Mouse (Mus musculus) kidney, adult 18-20 months (tissue): ENCODE measurements around the gene Pip5k1b.

ENCODE experiments used
- DNase-seq: peaks from one replicate; pipeline ENCODE4 v3.0.0; 2021

Gene Pip5k1b

DNA sequence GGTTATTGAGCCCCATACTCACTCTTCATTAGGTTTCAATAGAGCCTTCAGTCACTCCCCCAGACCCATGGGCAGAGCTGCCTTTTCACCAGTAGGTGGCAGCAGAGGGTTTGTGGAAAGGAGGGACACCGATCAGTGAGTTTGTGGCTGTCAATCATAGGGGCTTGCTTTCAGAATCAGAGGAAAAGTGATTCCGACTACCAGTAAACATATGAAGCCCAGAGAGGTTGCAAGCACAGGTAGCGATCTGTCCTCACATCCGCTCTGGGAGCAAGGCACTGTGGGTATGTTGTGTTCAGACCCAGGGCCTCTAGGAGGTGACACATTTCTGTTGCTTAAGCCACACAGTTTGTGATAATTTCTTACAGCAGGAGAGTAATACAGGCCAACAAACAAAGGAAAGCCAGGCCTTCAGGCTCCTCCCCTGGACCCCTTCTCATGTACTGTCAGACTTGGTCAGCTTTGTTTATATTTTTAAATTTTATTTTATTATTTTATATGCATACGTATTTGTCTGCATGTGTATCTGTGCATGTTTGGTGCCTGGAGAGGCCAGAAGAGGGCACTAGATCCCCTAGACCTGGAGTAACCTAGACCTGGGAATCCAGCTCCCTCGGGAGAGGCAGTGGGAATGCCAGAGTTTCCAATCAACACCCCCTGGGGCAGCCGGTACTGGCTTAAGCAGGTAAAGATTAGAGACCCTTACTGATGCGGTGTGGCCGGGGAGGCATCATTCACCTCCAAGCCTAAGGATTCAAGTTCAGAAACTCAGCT lies 254.5 kb downstream of the Pip5k1b start:
- peak; percentile 60 for DNase-seq

DNA sequence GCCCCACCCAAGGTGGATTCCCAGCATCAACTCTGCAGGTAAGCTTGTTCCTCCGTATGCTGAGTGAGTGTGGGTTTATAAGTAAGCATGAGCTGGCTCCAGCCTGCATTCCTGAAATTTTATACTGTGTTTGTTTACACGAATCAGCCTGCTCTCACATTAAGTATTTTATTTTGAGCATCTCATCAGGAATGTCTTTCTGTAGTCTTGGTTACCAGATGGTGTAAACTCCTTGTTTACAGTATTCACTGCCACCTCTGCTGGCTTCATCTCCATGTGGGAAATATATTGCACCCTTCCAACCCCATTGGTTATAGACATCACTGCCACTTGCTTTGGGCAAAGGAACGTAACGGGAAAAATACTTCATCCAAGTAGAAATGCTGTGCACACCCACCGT lies 262.1 kb downstream of the Pip5k1b start:
- DNase-seq, result no peak

DNA sequence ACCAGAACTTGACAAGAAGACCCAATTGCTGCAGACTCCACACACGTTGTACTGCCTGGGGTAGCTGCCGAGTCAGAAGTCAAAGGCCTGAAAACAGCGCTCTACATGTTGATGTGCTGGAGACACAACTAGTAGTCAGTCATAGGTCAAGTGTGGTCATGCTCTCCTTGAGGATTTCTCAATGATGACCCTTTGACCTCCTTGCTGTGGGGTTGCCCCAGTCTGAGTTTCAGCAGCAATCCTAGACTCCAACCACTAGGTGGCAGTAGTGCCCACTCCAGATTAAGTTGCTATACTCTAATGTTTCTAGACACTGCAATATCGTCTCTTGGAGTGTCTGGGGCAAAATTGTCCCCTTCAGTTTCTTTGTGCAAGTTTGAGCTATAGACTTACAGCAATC lies 271.5 kb downstream of the Pip5k1b start:
- DNase-seq, result peak; percentile 40

DNA sequence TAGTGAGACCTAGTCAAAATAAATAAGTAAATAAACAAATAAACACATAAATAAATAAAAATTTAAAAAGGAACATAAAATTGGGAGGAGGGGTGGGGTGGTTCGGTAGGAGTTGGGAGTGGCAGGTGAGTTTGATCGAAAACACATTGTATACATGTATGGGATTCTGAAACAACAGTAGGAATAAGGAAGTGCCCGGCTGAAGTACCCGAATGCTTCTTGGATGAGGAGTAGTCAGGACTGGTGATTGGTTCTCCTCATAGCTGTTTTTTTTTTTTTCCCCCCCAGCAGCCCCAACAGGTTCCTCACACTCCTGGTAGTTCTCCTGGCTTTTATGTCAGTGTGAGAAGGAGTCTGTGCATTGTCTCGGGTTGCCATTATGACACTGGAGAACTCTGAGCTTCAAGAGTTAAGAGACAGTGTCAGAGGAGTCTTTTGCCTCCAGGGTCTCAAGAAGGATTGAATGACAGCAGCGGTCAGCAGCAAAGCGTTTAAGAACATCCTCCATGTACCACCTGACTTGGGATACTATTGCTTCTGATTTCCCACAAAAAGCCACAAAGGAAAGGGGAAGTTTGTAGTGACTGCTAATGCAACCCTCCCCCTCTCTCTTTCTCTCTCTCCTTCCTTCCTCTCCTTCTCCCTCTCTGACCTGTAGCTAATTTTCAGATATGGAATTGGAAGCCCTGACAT lies 274.2 kb downstream of the Pip5k1b start:
- DNase-seq, result no peak

DNA sequence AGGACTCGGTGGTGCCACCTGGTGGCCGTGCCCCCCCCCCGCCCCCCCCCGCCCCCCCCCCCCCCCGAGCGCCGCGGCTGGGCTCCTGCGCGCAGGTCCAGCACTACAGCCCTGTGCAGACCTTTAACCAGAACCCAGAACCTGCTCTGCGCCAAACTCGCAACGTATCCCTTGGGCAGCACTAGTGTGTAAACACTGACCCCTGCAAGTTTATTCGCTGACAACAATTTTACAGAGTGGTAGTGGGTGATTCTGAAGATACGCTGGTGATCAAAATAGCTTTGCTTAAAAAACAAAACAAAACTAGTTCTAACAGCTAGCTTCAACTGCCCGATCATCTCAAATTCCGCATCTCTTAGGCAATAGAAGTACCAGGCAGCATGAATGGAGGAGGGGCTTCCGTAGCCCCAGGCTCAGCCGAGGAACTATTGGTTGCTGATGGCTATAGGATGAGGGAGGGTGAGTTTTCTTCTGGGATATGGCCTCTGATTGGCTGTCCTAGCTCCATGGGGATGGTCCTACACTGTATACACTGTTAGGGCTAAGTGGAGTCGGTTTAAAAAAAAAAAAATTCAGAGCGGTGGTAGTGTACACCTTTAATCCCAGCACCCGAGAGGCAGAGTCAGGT lies 275.0 kb downstream of the Pip5k1b start, which contains the start of gene Fxn:
Gene Fxn (minus strand): TSS at position 5 of the 628 bp plus-strand sequence.
- no peak for DNase-seq

DNA sequence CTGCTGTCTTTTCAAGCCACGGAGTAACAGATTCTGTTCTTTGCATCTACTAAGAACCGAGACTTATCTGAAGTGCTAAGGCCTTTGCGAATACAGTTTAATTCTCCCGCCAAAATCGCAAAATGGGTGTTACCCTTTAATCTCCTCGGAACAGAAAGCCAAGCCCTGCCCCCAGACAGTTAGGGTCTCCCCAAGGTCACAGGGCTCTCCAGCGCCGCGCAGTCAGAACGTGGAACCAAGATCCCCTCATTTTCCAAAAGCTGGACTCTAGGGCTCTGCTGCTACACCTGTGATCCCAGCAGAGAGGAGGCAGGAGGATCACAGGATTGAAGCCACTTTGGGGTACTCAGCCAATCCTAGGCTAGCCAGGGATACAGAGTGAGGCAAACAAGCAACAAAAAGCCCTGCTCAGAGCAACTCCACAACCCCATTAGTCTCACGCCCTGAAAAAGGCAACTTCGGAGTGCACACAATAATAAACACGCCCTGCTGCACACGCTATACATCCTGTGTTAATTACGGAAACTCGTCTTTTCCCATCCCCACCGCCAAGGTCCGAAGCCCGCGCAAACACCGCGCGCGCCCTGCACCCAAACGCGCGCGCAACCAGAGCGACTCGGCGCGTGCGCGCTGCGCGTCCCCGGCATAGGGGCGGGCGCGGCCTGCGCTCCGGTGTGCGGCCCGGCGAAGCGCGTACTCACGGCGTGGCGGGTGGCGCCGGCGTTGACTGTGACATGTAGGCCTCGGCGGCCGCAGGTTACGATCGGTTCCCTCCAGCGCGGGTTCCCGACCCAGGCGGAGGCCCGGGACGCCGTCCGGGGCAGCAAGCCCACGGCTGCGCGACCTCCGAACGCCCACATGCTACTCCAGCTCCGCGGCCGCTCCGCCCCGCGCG lies 275.7 kb downstream of the Pip5k1b start:
- peak; percentile 89 for DNase-seq

DNA sequence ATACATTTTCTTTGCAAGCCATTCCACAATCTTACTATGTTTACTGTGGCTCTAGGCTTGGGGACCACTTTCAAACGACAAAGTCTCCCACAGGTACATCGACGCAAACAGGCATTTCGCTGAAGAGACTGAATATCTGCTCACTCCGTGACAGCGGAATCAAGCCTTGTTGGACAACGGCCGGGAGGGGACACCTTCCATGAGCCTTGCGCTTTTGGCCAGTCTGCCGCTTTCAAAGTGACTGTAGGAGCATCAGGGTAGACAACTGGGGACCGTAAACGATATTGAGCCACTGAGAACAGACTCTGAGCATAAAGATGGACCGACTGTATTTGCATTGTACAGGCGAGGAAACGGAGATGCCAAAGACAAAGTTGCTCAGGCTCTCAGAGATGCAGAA lies 276.8 kb downstream of the Pip5k1b start:
- DNase-seq, result no peak

DNA sequence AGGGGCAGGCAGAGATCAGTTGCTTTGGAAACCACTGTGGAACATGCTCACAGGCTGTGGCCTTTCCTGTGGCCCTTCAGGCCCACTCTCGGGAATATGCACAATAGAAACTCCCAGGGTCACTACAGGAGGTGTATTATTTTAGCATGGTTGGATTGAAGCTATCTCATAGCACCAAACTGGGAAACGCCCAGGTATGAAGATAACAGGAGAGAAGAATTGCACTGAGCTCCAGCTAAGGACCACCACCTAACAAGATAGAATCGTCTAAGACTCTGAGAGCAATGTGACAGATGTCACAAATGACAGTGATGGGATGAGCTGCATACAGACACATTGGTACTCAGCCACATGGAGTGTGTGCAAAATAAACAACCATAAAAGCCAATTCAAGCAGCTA lies 281.4 kb downstream of the Pip5k1b start:
- no peak for DNase-seq

DNA sequence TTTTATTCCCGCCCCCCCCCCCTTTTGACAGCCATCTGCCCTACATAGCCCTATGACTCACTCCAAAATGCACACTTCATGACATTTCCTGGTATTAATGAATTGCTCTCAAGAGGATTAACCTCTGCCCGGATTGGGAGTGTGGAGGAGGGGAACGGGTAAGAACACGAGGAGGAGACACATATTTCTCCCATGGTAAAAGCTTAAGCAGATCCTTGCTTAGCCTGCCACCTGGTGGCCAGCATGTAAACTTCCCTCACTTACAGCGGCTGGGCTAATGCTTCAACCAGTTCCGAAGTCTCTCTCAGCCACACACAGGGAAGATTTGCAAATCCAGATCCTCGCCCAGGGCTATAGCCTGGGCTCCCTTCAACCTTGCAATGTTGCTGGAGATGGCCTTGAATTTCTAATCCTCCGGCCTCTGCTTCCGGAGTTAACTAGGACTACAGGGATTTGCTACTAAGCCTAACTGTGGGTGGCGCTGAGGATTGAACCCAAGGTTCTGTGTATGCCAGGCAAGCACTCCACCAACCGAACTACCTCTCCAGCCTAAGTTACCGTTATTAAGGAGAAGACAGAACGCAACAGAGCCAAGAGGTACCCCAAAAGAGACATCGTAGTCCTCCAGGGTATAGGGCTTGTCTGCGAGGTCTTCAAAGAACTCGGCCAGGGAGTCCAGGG lies 283.8 kb downstream of the Pip5k1b start:
- DNase-seq, result peak; percentile 83

DNA sequence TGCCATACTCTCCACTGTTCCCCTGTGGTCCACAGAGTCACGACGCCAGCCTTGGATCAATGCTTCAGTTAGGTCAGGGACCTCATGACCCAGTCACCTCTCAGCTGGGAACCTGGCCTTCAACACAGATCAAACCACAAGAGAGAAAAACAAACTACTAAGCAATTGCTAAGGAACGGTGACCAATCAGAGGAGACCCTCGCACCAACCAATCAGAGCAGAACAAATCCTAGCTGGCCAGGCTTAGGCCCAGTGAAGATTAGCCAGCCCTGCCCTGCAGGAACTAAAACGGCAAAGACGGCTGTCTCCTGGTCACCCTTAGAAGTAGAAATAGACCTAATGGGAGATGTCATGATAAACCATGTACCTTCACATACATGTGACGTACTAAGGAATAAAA lies 284.3 kb downstream of the Pip5k1b start:
- peak; percentile 57 for DNase-seq

DNA sequence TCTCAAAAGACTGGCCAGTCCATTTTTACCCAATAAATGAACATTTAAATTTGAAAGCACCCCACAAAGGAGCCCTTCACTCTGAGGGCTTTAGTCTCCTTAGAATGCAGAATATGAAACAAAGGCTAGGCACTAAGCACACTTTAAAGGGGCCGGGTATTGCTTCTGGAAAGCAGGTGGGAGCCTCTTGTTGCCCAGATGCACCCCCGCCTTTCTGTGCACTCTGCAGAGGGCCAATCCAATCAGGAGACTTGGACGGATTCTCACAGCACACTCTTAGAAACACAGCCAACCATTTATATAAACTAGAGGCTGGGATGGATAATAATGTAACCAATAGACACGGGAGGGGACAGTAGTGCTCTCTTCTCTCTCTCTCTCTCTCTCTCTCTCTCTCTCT lies 287.1 kb downstream of the Pip5k1b start:
- no peak for DNase-seq

DNA sequence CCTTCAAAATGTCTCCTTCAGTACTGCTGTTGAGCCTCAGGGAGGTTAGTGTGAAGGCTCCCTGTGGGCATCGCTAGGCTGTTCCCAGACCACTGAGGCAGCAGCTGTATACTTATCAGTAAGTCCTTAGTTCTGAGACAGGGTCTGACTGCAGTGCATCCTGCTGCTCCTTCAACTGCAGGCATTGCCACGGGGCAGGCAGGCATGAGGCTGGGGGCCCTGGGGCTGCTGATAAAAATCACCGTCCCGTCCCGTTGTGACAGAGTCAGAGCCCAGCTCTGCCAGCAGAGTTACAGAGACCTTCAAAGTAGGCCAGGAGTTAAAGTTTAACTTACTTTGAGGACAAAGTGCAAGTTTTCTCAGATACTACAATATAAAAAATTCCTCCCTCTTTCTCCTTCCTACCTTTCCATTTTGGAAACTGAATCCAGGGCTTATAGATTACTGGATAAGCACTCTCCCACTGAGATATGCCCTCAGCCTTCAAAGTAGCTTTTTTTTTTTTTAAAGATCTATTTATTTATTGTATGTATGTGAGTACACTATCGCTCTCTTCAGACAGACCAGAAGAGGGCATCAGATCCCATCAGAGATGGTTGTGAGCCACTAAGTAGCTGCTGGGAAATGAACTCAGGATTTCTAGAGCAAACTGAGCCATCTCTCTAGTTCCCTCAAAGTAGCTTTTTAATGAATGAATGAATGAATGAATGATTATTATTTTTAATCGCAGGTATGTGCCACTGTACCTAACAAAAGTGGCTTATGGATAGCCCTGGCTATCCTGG lies 289.4 kb downstream of the Pip5k1b start:
- peak; percentile 78 for DNase-seq

DNA sequence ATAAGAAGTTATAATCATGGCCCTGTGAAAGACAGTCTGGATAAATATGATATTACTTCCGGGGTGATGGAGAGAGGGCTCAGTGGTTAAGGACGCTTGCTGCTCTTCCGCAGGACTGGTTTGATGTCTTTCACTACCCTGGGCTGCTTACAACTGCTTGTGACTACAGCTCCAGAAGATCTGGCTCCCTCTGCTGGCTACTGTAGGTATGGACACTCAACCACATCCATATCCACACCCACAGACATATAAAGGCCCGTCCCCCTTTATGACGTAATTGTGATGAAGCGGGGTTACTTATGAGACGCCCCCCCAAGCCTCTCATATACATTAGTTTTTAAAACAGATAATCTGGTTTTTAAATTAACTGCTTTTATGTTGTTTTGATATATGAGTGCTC lies 290.7 kb downstream of the Pip5k1b start:
- DNase-seq, result peak; percentile 88

DNA sequence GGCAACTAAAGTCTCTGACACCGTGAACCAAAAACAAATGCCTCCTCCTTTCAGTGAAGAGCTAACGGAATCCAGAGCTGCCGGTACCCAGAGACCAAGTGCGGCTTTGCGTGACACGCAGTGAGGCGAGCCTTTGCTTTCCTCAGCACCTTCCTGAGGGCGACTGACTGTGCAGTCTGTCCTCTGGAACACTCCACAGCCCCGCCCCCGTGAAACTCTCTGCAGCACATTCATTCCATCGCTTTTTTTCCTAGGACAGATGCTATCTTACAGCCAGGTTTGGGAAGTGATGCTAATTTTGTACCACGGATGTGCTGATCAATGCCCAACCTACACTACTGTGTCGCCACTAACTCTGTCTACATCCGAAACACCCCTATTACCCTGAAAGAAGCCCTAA lies 292.9 kb downstream of the Pip5k1b start:
- DNase-seq, result peak; percentile 59

DNA sequence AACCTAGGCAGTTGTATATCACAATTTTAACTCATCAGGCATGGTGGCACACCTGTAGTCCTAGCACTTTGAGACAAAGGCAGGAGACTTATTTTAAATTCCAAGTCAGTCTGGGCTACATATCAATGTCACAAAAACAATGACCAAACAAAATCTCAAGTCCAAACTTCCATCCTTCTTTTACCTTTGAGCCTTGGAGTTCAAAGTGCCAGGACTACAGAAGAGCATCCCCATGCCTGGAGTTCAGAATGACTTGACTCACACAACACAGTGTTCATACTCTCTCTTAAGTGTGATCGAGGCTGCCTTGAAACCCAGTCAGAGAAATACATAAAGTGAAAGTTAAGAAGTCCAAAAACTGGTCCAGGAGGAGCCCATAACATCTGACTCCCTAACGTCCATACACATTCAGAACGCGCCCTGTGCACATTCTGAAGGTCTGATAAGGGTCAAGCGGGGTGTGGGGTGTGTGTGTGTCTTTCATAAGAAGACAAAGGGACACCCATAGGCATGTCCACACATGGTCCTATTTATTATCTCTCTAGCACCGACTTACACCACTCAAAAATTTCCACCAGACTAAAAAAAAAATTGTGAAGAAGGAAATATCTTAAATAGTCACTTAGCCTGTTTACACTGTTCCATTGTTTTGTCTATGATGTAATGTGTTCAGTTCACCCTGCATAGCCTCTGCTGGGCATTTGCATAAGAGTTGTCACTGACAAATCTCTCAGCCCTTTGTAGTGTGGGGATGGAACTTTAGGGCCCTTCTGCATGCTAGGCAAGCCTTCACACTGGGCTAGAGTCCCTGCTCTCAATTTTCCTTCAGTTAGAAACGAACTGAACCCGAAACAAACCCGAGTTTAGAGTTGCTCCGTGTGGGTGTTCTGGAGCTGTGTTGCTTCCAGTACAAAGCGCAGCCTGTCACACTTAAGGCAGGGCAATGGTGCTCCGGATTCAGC lies 296.0 kb downstream of the Pip5k1b start:
- peak; percentile 39 for DNase-seq

DNA sequence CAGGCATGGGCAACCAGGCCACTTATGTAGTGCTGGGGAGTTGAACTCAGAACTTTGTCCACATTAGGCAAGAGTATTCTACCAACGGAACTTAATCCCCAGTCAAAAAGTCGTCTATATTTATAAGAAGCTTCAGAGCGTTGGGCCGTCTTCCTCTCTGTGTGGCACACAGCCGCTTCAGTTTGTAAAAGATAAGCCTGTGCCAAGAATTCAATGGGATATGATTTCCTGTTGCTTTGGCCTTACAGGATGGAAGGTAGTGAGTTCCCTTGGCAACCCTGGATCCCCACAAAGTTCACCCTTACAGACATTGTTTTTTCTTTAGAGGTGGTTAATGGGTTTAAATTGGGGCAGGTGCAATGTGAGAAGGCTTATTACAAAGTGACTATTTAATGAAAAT lies 297.3 kb downstream of the Pip5k1b start:
- DNase-seq, result no peak

DNA sequence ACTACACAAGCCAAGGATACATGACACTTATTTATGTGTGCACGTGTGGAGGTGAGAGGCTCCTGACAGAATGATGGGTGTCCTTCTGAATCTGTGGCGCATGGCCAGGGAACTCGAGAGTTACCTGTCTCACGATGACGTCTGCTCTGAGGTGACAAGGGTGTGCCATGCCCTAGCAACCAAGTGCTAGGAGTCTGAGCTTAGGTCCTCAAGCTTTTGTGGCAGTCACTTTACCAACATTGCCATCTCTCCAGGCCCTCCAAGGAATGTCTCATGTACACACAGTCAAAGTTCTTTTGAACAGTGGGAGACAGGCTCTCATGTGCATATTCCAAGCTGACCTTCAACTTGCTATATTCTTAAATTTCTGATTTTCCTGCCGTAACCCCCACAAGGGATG lies 297.7 kb downstream of the Pip5k1b start:
- DNase-seq, result no peak

DNA sequence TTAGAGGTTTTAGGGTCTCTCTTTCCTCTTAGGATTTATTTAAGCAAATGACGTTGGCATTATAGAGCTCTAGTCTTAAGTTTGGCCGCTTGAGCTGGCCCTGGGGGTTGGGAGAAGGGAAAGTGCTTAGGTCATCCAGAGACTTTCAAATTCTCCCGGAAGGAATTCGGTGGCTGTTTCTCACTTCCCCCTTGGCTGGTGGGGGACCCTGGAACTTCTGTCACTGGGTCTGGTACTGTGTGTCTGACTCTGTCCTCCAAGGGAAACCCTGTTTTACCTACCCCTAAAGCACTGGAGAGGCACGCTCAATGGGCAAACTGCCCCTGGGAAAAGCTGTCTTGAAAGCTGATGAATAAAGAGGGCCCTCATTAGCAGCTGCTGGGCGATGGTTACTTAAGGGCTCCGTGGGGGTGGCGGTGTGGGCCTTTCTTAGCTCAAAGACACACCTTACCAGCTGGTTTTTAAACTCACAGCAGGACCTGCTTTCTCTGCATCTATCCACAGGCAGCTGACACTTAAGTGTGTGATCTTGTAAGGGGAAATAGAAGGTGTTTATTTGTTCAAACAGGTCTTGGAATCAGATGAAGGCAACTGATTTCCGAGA lies 301.9 kb downstream of the Pip5k1b start:
- no peak for DNase-seq

DNA sequence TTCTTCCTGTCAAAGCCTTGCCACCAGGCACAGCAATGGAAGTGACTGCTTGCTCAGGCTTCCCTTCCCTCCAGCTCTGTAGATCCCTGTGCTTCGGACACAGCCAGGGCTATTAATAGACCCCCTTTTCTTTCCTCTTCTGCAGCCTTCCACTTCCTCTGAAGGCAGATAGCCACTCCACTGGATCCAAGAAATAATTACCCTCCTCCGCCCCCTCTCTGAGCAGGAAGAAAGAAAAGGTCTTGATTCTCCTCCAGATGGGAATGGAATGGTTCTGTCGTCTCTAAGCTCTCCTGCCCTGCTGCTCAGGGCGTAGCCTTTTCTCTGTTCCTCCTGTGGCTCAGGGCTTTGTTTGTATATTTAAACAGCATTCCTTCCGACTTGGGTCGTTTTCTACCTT lies 303.8 kb downstream of the Pip5k1b start:
- no peak for DNase-seq
